Mouse (Mus musculus) thymus, adult 2 months (tissue): ENCODE measurements around the gene Hps4. TPM values are rescaled to one million over a fixed set of nuclear protein-coding genes. Genes with fewer than 3 reads are reported as not detected.
A peak's percentile ranks its signal among the peaks of the same experiment; 100 is the strongest.

ENCODE experiments used
- DNase-seq: peaks from one replicate; pipeline ENCODE4 v3.0.0; 2021
- H3K27ac ChIP-seq: fragments of 200-500 bp; 2 replicates; pipeline ENCODE4 v1.5.1; 2012; ENCODE audit warnings: low read length, control low read depth; ENCODE audit not compliant: control insufficient read depth, insufficient read depth
- H3K27me3 ChIP-seq: fragments of 200-500 bp; 2 replicates; pipeline ENCODE4 v1.6.1; 2012; ENCODE audit warnings: mild to moderate bottlenecking, low read length, moderate library complexity, mixed read lengths; ENCODE audit not compliant: control insufficient read depth, insufficient read depth
- H3K36me3 ChIP-seq: fragments of 200-500 bp; 2 replicates; pipeline ENCODE4 v1.6.1; 2012; ENCODE audit warnings: mild to moderate bottlenecking, low read length, moderate library complexity; ENCODE audit not compliant: control insufficient read depth, insufficient read depth
- H3K4me1 ChIP-seq: fragments of 200-500 bp; replicated peaks from 2 replicates; pipeline ENCODE4 v1.6.1; 2012; ENCODE audit warnings: low read length; ENCODE audit not compliant: control insufficient read depth, insufficient read depth
- H3K4me3 ChIP-seq: fragments of 200-500 bp; 2 replicates; pipeline ENCODE4 v1.5.1; 2012; ENCODE audit warnings: mild to moderate bottlenecking, low read length, control low read depth, moderate library complexity; ENCODE audit not compliant: control insufficient read depth, insufficient read depth
- CTCF ChIP-seq: fragments of 200-500 bp; IDR thresholded peaks from 2 replicates; pipeline ENCODE4 v1.5.1; 2012; ENCODE audit warnings: mild to moderate bottlenecking, control low read depth, low read length, moderate library complexity, borderline replicate concordance; ENCODE audit not compliant: control insufficient read depth, poor library complexity, insufficient read depth; ENCODE audit errors: extremely low read depth
- POLR2A ChIP-seq: fragments of 200-500 bp; IDR thresholded peaks from 2 replicates; pipeline ENCODE4 v1.6.1; 2012; ENCODE audit warnings: mild to moderate bottlenecking, low read length, control low read depth, moderate library complexity; ENCODE audit not compliant: control insufficient read depth, poor library complexity, insufficient read depth; ENCODE audit errors: extremely low read depth
- WGBS: fragments of 180-500 bp; shearing (Covaris S2); methylation state at CpG from one replicate; pipeline ENCODE4 v1.1.7; 2018; 5-methylcytosine and 5-hydroxymethylcytosine counted together
- polyA plus RNA-seq: library from polyadenylated mRNA; depleted of rRNA; stranded (reverse); fragments of >200 nt; gene quantifications from 2 replicates; pipeline ENCODE4 v1.2.3, GENCODE M21; 2012; rRNA removed

Hps4 gene
- 41.8 and 52.8 TPM in 2 replicates for polyA plus RNA-seq

DNA sequence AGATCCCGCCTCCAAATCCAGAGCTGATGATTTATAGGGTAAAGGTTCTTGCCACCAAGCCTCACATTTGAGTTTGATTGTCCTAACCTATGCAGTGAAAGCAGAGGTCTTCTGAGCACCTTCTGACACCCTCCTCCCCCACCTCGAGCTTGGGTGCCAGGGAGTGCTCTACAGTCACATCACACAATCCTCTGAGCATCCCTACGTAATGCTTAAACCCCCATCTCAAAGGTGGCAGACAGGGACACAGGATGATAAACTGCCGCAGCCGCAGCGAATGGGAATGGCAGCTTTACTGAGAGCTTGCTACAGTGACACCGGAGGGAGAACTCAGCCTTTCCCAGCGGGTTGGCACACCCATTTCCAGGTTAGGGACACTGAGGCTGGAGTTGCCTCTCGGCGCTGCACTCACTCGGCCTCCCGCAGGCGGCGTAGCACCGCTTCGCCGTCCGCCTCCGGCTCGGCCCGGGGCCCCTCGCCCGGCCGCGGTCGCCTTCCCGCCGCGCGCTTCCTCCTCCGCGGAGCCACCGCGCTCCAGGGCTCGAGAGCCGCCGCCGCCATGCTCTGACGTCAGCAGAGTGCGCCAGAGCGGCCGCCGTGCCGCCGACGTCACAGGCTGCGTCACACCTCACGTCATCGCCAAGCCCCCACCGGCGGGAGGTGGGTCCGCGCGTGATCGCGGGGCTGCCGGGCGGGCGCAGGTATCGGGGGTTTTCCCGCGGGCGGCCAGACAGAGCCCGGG is at the start of gene Hps4, which contains the start of gene Srrd:
TSS of gene Hps4 (plus strand) at position 621 of the 742 bp plus-strand sequence.
TSS of gene Srrd (minus strand) at position 578 of the 742 bp plus-strand sequence.
- Histone ChIP-seq H3K27ac (no peak within 1 kb of the TSS), H3K4me3 (peak within 1 kb of the TSS; percentile 74), H3K4me1 (peaks cover 12% of the 10 kb centered on the region), H3K36me3 (peaks cover 5% of the 10 kb centered on the region; the same call in 1 of the 2 replicates), H3K27me3 (no peaks in the 10 kb centered on the region)
- 3% methylated on average over 64 of the region's 64 CpGs for WGBS
- DNase-seq, result peak; percentile 86
- TF ChIP-seq CTCF (peak; percentile 59; the same call in 1 of the 2 replicates), POLR2A (peak; percentile 38; the same call in 1 of the 2 replicates)

DNA sequence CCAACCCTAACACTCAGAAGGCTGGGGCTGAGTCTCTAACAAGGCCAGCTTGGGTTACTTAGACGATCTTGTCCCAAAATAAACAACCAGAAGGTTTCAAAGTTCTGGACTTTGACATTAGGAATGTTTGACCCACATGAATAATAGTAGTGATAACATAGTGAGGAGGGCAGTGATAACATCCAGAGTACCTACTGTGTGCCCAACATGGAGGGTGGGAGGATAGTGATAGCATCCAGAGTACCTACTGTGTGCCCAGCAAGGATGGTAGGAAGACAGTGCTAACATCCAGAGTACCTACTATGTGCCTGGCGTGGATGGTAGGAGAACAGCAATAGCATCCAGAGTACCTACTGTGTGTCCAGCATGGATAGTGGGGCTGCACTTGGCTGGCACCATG is 49.1 kb upstream of the Hps4 start:
- Histone ChIP-seq H3K4me1 (peaks cover 46% of the 10 kb centered on the region), H3K4me3 (no peak overlapping the region), H3K36me3 (no peaks in the 10 kb centered on the region), H3K27ac (no peak overlapping the region), H3K27me3 (no peaks in the 10 kb centered on the region)
- DNase-seq, result no peak
- 85% methylated on average over 2 of the region's 2 CpGs for WGBS
- TF ChIP-seq POLR2A, result no peak
- no peak for TF ChIP-seq CTCF

DNA sequence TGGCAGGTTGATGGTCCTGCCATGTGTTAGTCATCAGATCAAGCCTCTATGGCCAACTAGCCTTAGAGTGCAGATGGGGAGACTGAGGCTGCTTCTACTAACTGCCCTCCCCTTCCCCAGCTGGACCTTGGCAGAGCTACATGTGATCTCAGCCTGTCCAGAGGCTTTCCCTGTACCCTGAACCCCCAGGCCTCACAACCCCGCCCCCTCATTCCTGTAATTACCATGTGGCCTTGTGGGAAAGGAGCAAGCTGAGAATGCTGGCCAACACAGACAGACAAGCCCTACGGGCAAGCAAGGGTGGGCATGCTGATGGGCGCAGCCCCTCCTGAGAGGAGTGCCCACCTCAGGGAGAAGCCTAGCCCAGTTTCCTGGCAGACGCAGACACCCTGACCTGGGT is 48.2 kb upstream of the Hps4 start:
- TF ChIP-seq CTCF (no peak), POLR2A (no peak)
- no peak overlapping the region for H3K4me3 ChIP-seq
- no peaks in the 10 kb centered on the region for H3K36me3 ChIP-seq
- no peak for DNase-seq
- 93% methylated on average over 4 of the region's 4 CpGs for WGBS
- H3K4me1 ChIP-seq, result peaks cover 55% of the 10 kb centered on the region
- no peak overlapping the region for H3K27ac ChIP-seq
- H3K27me3 ChIP-seq, result no peaks in the 10 kb centered on the region

DNA sequence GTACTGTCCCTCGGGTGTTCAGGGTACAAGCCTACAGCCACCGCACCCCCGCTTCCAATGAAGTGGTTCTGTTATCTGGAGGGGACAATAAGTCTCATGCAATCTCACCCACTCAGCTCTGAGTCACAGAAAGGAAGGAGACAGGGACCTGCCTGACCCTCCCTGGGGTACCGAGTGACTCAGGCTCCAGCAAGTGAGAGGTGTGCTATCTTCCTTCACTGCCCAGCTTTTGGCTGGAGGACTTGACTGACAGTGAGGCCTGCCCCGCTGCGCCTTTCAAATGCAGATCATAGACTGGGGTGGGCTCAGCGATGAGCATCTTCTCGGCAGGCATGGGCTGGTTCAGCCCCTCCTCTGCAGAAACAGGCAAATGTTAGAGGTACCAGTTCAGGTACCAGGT is 47.7 kb upstream of the Hps4 start:
- DNase-seq, result no peak
- H3K27me3 ChIP-seq, result no peaks in the 10 kb centered on the region
- TF ChIP-seq CTCF, result no peak
- TF ChIP-seq POLR2A, result no peak
- H3K27ac ChIP-seq, result no peak overlapping the region
- 92% methylated on average over 8 of the region's 8 CpGs for WGBS
- H3K4me1 ChIP-seq, result peaks cover 56% of the 10 kb centered on the region
- no peak overlapping the region for H3K4me3 ChIP-seq
- H3K36me3 ChIP-seq, result no peaks in the 10 kb centered on the region

DNA sequence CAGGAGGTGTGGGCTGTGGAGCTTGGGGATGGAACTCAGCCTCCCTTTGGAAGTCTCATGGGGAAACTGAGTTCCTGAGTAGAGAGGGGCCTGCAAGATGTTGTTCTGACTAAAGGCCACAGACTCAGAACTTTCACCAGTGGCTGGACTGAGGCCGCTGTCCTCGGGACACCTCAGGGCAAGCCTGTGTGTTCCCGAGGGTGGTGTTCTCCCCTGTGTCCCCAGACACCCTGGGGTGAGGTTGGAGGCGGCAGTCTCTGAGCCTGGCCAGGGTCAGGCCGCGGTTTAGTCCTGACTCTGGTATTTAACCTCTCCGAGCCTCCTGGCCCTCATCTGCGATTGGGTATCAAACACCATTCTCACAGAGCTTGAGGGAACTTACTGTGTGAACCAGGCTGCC is 47.3 kb upstream of the Hps4 start:
- no peak overlapping the region for H3K27ac ChIP-seq
- no peak overlapping the region for H3K4me3 ChIP-seq
- 93% methylated on average over 8 of the region's 8 CpGs for WGBS
- no peaks in the 10 kb centered on the region for H3K27me3 ChIP-seq
- DNase-seq, result no peak
- no peaks in the 10 kb centered on the region for H3K36me3 ChIP-seq
- peaks cover 60% of the 10 kb centered on the region for H3K4me1 ChIP-seq
- TF ChIP-seq CTCF, result no peak
- no peak for TF ChIP-seq POLR2A

DNA sequence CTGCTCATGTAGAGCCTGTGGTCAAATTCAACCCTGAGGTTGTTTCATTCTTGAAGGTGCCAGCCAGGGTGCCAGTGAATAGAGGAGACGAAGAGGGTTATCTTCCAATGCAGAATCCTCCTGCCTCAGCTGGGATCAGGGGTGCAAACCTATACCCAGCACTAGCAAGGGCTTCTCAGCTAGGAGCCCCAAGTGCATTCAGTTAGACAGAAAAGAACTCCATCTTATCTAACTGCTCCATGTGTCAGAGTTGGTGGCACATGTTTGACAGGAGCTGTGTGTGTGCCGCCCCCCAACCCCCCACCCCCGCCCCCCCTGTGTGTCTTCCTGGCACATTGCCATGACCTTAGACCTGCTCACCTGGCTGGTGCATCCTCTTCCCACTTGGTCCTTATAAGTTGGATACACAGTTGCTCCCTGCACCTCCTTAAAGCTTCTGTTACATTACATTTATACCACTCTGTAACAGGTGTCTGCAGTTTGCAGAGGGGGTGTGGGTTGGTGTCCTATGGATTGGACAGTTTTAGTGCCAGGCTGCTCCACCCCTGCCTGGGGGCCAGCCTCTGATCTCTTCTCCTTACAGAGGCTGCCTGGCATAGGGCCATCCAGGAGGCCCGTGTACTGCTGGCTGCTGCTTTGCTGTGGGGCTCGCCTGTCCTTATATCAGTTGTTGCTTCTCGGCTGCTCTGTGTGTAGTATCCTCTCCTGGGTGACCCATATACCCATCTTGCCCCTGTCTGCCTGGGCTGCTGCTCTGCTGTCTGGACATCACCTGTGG is 46.3 kb upstream of the Hps4 start:
- Histone ChIP-seq H3K4me1 (peaks cover 67% of the 10 kb centered on the region), H3K36me3 (no peaks in the 10 kb centered on the region), H3K27ac (peak overlapping the region; percentile 55), H3K27me3 (no peaks in the 10 kb centered on the region), H3K4me3 (no peak overlapping the region)
- 32% methylated on average over 6 of the region's 6 CpGs for WGBS
- no peak for TF ChIP-seq POLR2A
- TF ChIP-seq CTCF, result no peak
- no peak for DNase-seq
